Mouse (Mus musculus) neural tube, embryonic 12.5 days (tissue): ENCODE data around the gene Fbln5. TPM values are rescaled to one million over a fixed set of nuclear protein-coding genes. Genes with fewer than 3 reads are reported as not detected.

Experiments used
- ATAC-seq: fragments of 200-750 bp; cut with Nextera tagmentation; 2 replicates; pipeline ENCODE4 v1.8.0; 2017; ENCODE audit warnings: low read depth, mild to moderate bottlenecking, moderate TSS enrichment, moderate library complexity; ENCODE audit not compliant: low FRiP score
- H3K27ac ChIP-seq: fragments of 300-500 bp; sonication (generic); 2 replicates; pipeline ENCODE4 v1.5.1; 2016
- H3K27me3 ChIP-seq: fragments of 300-500 bp; sonication (generic); replicated peaks from 2 replicates; pipeline ENCODE4 v1.6.1; 2016; ENCODE audit warnings: mild to moderate bottlenecking
- H3K36me3 ChIP-seq: fragments of 300-500 bp; sonication (generic); 2 replicates; pipeline ENCODE4 v1.6.1; 2016; ENCODE audit warnings: mild to moderate bottlenecking
- H3K4me1 ChIP-seq: fragments of 300-500 bp; sonication (generic); 2 replicates; pipeline ENCODE4 v1.6.1; 2016
- H3K4me2 ChIP-seq: fragments of 300-500 bp; sonication (generic); replicated peaks from 2 replicates; pipeline ENCODE4 v1.6.1; 2016; ENCODE audit warnings: mild to moderate bottlenecking
- H3K4me3 ChIP-seq: fragments of 300-500 bp; sonication (generic); 2 replicates; pipeline ENCODE4 v1.5.1; 2016
- H3K9ac ChIP-seq: fragments of 300-500 bp; sonication (generic); 2 replicates; pipeline ENCODE4 v1.6.1; 2016; ENCODE audit warnings: mild to moderate bottlenecking
- H3K9me3 ChIP-seq: fragments of 300-500 bp; sonication (generic); 2 replicates; pipeline ENCODE4 v1.6.1; 2016; ENCODE audit warnings: mild to moderate bottlenecking
- WGBS: fragments of 180-500 bp; shearing (Covaris S2); methylation state at CpG from one replicate; pipeline ENCODE4 v1.1.7; 2016; 5-methylcytosine and 5-hydroxymethylcytosine counted together
- polyA plus RNA-seq: library from polyadenylated mRNA; unstranded; fragments of >200 nt; fragmentation: Nextera tagmentation; extraction: Ambion mirVana; gene quantifications from 2 replicates; pipeline ENCODE4 v1.2.1, GENCODE M21; 2016

The Fbln5 gene
- polyA plus RNA-seq, 1 experiment from 2014 or later = 6.0 TPM

DNA sequence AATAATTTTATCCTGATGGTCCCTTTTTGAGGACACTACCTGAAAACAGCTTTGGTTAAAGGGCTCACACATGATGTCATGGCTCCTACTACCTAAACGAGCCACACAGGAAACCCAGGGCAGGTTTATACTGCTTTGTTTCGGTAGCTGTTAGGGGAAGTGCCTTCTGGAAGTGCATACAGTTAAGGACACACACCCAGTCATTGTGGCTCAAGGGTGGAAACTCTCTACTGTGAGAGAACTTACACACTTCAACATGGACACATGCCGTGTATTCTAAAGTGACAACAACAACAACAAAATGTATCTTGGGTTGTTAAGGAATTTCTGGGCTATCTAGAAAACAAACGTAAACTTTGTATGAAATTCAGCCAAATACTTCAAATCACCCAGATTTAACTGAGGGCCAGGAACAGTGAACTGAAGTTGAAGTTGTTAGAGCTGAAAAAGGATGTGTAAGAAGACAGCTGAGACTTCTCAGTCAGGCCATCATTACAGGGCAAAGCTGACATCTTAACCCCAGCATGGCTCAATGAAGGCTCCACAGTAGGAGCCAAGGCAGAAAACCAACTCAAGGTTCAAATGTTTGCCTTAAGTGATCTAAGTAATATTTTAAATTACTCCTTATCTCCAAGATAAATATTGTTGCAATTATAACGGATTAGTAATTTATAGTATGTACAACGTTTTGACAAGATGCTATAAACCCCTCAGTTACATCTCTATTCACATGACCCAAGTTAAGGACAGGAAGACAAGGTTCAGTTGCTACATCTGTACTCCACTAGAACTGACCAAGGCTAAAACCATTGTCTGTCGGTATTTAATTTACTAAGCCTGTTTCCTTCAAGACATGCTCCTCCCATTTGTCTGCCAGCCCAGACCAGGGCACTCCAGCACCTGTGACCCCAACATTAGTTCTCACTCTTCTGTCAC, 13.6 kb upstream of the Fbln5 start:
- no peak overlapping the region for H3K4me3 ChIP-seq
- no peaks in the 10 kb centered on the region for H3K9me3 ChIP-seq
- no peaks in the 10 kb centered on the region for H3K27me3 ChIP-seq
- no peaks in the 10 kb centered on the region for H3K4me1 ChIP-seq
- ATAC-seq = no peak
- H3K36me3 ChIP-seq = peaks cover 18% of the 10 kb centered on the region
- 90% methylated on average over 7 of the region's 7 CpGs for WGBS
- no peak overlapping the region for H3K27ac ChIP-seq
- H3K4me2 ChIP-seq = no peak overlapping the region
- H3K9ac ChIP-seq = no peak overlapping the region

GRCm38 (mm10) chr12:101831221-101831620, 12.4 kb upstream of the Fbln5 start:
- no peak overlapping the region for H3K27ac ChIP-seq
- no peaks in the 10 kb centered on the region for H3K4me1 ChIP-seq
- ATAC-seq = no peak
- no peak overlapping the region for H3K4me3 ChIP-seq
- peaks cover 10% of the 10 kb centered on the region for H3K36me3 ChIP-seq
- WGBS = 81% methylated on average over 4 of the region's 4 CpGs
- H3K27me3 ChIP-seq = no peaks in the 10 kb centered on the region
- H3K9me3 ChIP-seq = no peaks in the 10 kb centered on the region
- no peak overlapping the region for H3K9ac ChIP-seq
- no peak overlapping the region for H3K4me2 ChIP-seq

DNA sequence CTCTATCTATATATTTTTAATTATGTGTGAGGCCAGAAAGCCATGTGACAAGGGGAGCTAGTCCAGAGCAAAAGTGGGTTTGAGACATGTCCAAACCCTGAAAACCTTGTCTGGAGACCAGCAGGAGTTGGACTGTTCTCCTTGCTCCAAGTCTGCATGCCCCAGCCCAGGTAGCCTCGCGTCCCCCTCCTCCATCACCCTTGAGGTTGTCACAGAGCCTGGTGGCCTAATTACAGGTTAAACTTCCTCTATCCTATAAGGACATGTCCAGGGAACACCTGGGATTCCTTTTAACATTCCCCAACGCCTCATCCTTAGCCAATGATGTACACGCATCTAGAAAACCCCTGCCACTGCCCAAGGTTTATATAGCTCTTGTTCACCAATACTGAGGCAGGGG, 4.3 kb upstream of the Fbln5 start:
- Histone ChIP-seq H3K9ac (no peak overlapping the region), H3K4me2 (no peak overlapping the region), H3K36me3 (no peaks in the 10 kb centered on the region), H3K4me1 (peaks cover 11% of the 10 kb centered on the region), H3K27me3 (peaks cover 15% of the 10 kb centered on the region), H3K9me3 (no peaks in the 10 kb centered on the region), H3K27ac (no peak overlapping the region), H3K4me3 (no peak overlapping the region)
- no peak for ATAC-seq
- WGBS = 88% methylated on average over 4 of the region's 4 CpGs

- no peak for ATAC-seq
- WGBS = 55% methylated on average over 3 of the region's 3 CpGs
- no peak overlapping the region for H3K4me2 ChIP-seq
- H3K4me1 ChIP-seq = peaks cover 11% of the 10 kb centered on the region
- no peak overlapping the region for H3K4me3 ChIP-seq
- H3K36me3 ChIP-seq = no peaks in the 10 kb centered on the region
- no peaks in the 10 kb centered on the region for H3K9me3 ChIP-seq
- H3K27ac ChIP-seq = no peak overlapping the region
- H3K9ac ChIP-seq = no peak overlapping the region
- H3K27me3 ChIP-seq = peaks cover 20% of the 10 kb centered on the region
These were observed 2.7 kb upstream of the Fbln5 start for GRCm38 (mm10) chr12:101821596-101821995.

DNA sequence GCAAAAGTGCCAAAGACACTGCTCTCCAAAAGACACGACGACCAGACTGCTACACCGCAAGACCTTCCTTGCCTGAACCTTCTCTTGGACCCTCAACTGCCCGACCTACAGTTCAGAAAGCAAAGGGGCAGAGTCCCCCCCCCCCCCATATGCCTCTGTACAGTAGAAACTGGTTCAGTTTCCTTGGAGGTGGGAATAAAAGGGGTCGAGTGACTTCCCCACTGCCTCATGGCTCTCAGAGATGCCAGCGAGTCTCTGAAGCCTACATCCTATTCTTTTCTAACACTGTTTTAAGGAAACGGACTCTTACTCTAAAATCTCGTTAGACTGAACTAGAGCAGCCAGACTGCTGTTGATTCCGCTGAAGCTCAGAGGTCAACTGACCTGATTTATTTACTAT, 715 bp upstream of the Fbln5 start:
- Histone ChIP-seq H3K4me3 (no peak overlapping the region), H3K9ac (no peak overlapping the region), H3K9me3 (no peaks in the 10 kb centered on the region), H3K27ac (no peak overlapping the region), H3K36me3 (no peaks in the 10 kb centered on the region), H3K27me3 (peaks cover 20% of the 10 kb centered on the region), H3K4me1 (peaks cover 11% of the 10 kb centered on the region), H3K4me2 (peak overlapping the region; percentile 96)
- no peak for ATAC-seq
- 47% methylated on average over 9 of the region's 9 CpGs for WGBS

DNA sequence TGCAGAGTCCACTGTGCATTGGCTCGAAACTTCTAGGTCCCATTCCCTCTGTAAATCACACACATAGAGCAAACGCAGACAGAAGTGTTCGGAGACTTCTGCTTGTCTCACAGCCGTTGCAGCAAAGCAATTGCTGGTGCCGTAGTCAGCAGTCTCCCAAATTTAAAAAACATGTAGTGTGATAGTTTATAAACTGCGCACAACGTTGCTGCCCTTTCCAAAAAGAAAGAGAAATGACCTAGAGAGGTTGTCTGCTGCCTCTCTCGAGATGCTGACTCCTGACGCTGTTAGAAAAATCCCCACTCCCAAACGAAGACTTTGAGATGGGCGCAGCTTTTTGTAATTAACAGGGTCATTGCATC, 628 bp downstream of the Fbln5 start:
- ATAC-seq = no peak
- Histone ChIP-seq H3K9ac (0 out of 2 replicates have a peak overlapping the region, but pooled peaks have one; percentile 40), H3K4me2 (peak overlapping the region; percentile 96)

GRCm38 (mm10) chr12:101816810-101817209, 2.0 kb downstream of the Fbln5 start:
- H3K27ac ChIP-seq = no peak overlapping the region
- WGBS = 47% methylated on average over 5 of the region's 5 CpGs
- H3K9me3 ChIP-seq = no peaks in the 10 kb centered on the region
- H3K9ac ChIP-seq = no peak overlapping the region
- no peak overlapping the region for H3K4me3 ChIP-seq
- peaks cover 20% of the 10 kb centered on the region for H3K27me3 ChIP-seq
- peaks cover 11% of the 10 kb centered on the region for H3K4me1 ChIP-seq
- no peaks in the 10 kb centered on the region for H3K36me3 ChIP-seq
- no peak overlapping the region for H3K4me2 ChIP-seq
- ATAC-seq = no peak

More for the DNA sequence above, 628 bp downstream of the Fbln5 start:
- no peaks in the 10 kb centered on the region for H3K9me3 ChIP-seq
- 37% methylated on average over 11 of the region's 11 CpGs for WGBS
- no peak overlapping the region for H3K27ac ChIP-seq
- H3K27me3 ChIP-seq = peaks cover 20% of the 10 kb centered on the region
- peaks cover 11% of the 10 kb centered on the region for H3K4me1 ChIP-seq
- no peaks in the 10 kb centered on the region for H3K36me3 ChIP-seq
- H3K4me3 ChIP-seq = peak overlapping the region; percentile 42

GRCm38 (mm10) chr12:101815796-101816195, 3.1 kb downstream of the Fbln5 start:
- H3K9ac ChIP-seq = no peak overlapping the region
- H3K4me3 ChIP-seq = no peak overlapping the region
- no peaks in the 10 kb centered on the region for H3K9me3 ChIP-seq
- no peak overlapping the region for H3K4me2 ChIP-seq
- H3K36me3 ChIP-seq = no peaks in the 10 kb centered on the region
- H3K4me1 ChIP-seq = peaks cover 11% of the 10 kb centered on the region
- no peak for ATAC-seq
- H3K27ac ChIP-seq = no peak overlapping the region
- peaks cover 20% of the 10 kb centered on the region for H3K27me3 ChIP-seq
- 87% methylated on average over 6 of the region's 6 CpGs for WGBS

- Histone ChIP-seq H3K4me2 (no peak overlapping the region), H3K4me3 (no peak overlapping the region), H3K36me3 (no peaks in the 10 kb centered on the region), H3K27me3 (peaks cover 16% of the 10 kb centered on the region), H3K4me1 (peaks cover 8% of the 10 kb centered on the region), H3K9me3 (no peaks in the 10 kb centered on the region), H3K9ac (no peak overlapping the region), H3K27ac (no peak overlapping the region)
- WGBS = 87% methylated on average over 2 of the region's 2 CpGs
- no peak for ATAC-seq
These were observed 4.4 kb downstream of the Fbln5 start for GRCm38 (mm10) chr12:101814423-101814822.

DNA sequence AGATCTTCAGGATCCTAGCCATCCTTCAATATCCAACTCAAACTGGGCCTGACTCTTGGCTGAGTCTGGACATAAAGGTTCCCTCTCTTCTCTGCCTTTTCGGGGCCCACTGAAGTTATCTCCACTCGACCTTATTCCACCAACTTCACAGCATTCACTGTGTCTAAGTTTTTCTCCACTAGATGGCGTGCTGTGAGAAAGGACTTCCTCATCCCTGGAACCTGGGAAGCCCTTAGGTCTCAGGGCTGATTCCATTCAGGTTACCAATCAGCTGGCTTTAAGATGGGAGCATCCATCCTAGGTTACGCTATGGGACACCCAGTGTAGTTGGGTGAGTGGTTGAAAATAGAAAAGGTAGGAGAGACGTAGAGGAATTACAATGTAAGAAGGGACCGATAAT, 7.7 kb downstream of the Fbln5 start:
- no peaks in the 10 kb centered on the region for H3K36me3 ChIP-seq
- H3K9me3 ChIP-seq = no peaks in the 10 kb centered on the region
- no peaks in the 10 kb centered on the region for H3K4me1 ChIP-seq
- H3K9ac ChIP-seq = no peak overlapping the region
- H3K4me3 ChIP-seq = no peak overlapping the region
- no peak overlapping the region for H3K27ac ChIP-seq
- no peak overlapping the region for H3K4me2 ChIP-seq
- H3K27me3 ChIP-seq = no peaks in the 10 kb centered on the region
- WGBS = 70% methylated on average over 6 of the region's 6 CpGs
- no peak for ATAC-seq

GRCm38 (mm10) chr12:101810515-101810914, 8.3 kb downstream of the Fbln5 start:
- no peaks in the 10 kb centered on the region for H3K4me1 ChIP-seq
- 73% methylated on average over 2 of the region's 2 CpGs for WGBS
- H3K27ac ChIP-seq = no peak overlapping the region
- H3K4me3 ChIP-seq = no peak overlapping the region
- H3K27me3 ChIP-seq = no peaks in the 10 kb centered on the region
- H3K9me3 ChIP-seq = no peaks in the 10 kb centered on the region
- no peak for ATAC-seq
- no peaks in the 10 kb centered on the region for H3K36me3 ChIP-seq
- H3K4me2 ChIP-seq = no peak overlapping the region
- no peak overlapping the region for H3K9ac ChIP-seq

GRCm38 (mm10) chr12:101807400-101807799, 11.5 kb downstream of the Fbln5 start:
- H3K4me2 ChIP-seq = no peak overlapping the region
- no peaks in the 10 kb centered on the region for H3K4me1 ChIP-seq
- no peak for ATAC-seq
- H3K27me3 ChIP-seq = no peaks in the 10 kb centered on the region
- H3K9ac ChIP-seq = no peak overlapping the region
- 73% methylated on average over 2 of the region's 2 CpGs for WGBS
- no peak overlapping the region for H3K4me3 ChIP-seq
- H3K9me3 ChIP-seq = no peaks in the 10 kb centered on the region
- H3K36me3 ChIP-seq = no peaks in the 10 kb centered on the region
- H3K27ac ChIP-seq = no peak overlapping the region

- Histone ChIP-seq H3K4me1 (peaks cover 7% of the 10 kb centered on the region; the same call in 1 of the 2 replicates), H3K9ac (no peak overlapping the region), H3K27me3 (no peaks in the 10 kb centered on the region), H3K27ac (no peak overlapping the region), H3K9me3 (no peaks in the 10 kb centered on the region), H3K4me2 (no peak overlapping the region), H3K4me3 (no peak overlapping the region), H3K36me3 (no peaks in the 10 kb centered on the region)
- 89% methylated on average over 3 of the region's 3 CpGs for WGBS
- no peak for ATAC-seq
These were observed 16.4 kb downstream of the Fbln5 start for GRCm38 (mm10) chr12:101802445-101802844.
